Mouse (Mus musculus) right cerebral cortex, postnatal 10 days (tissue): Measurements from ENCODE around the gene Pkm.

Experiments
- DNase-seq, 2 experiments: peaks; one replicate each; pipeline ENCODE4 v3.0.0; 2021; ENCODE audit warnings: low spot score in 2 of 2

Pkm gene

GRCm38 (mm10) chr9:59706850-59707825, 51.0 kb downstream of the Pkm start:
- no peak for DNase-seq

GRCm38 (mm10) chr9:59709225-59709624, 53.1 kb downstream of the Pkm start:
- peak in 1 of 2 experiments; percentile 49 for DNase-seq

- no peak for DNase-seq
Measured at GRCm38 (mm10) chr9:59716275-59716898, 60.2 kb downstream of the Pkm start.

GRCm38 (mm10) chr9:59718237-59718636, 62.1 kb downstream of the Pkm start:
- DNase-seq: no peak

GRCm38 (mm10) chr9:59721144-59721543, 65.0 kb downstream of the Pkm start:
- no peak for DNase-seq

GRCm38 (mm10) chr9:59723096-59723657, 67.0 kb downstream of the Pkm start:
- DNase-seq: peak; percentile 84 to 86

- peak; percentile 61 to 63 for DNase-seq
Measured at GRCm38 (mm10) chr9:59723791-59724442, 67.7 kb downstream of the Pkm start.

- no peak for DNase-seq
Measured at GRCm38 (mm10) chr9:59725515-59725914, 69.3 kb downstream of the Pkm start.

GRCm38 (mm10) chr9:59727569-59728286, 71.6 kb downstream of the Pkm start:
- DNase-seq: no peak
